Mouse (Mus musculus) neural tube, embryonic 10.5 days (tissue): ENCODE data around the gene Cabcoco1.

Experiments used
- DNase-seq: peaks from one replicate; pipeline ENCODE4 v3.0.0-alpha.2; 2017; ENCODE audit warnings: low spot score; ENCODE audit errors: extremely low spot score

Gene Cabcoco1

DNA sequence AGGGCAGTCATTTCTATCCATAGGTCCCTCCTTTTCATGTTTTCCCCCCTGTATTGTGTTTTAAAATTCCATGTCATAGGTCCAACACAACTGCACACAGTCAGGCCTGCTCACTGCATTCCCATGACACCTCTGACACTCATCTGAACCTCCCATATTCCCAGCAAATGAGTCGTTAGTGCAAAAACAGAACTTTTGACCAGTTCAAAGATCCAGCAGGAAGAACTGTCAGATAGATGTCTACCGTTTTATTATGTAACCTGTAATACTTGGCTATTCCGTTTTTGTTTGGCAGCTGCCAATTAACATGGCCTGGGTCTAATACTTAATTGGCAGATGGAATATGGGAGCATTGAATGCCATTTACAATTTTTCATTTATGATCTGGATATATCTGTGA is 34.0 kb downstream of the Cabcoco1 start:
- DNase-seq = no peak

DNA sequence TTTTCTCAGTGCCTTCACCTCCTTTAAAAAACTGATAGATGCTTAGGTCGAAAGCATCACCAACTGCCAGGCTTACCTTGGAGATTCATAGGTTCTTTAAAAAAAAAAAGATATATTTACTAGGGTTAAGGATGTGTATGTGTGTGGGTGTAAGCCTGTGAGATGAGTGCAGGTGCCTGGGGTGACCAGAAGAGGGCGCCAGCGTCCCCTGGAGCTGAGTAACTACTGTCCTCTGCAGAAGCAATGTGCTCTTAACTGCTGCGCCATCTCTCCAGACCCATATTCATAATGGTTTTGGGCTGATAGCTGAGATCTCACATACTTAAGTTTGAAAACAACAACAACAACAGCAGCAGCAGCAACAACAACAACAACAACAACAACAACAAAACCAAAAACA is 35.5 kb downstream of the Cabcoco1 start:
- DNase-seq = no peak

DNA sequence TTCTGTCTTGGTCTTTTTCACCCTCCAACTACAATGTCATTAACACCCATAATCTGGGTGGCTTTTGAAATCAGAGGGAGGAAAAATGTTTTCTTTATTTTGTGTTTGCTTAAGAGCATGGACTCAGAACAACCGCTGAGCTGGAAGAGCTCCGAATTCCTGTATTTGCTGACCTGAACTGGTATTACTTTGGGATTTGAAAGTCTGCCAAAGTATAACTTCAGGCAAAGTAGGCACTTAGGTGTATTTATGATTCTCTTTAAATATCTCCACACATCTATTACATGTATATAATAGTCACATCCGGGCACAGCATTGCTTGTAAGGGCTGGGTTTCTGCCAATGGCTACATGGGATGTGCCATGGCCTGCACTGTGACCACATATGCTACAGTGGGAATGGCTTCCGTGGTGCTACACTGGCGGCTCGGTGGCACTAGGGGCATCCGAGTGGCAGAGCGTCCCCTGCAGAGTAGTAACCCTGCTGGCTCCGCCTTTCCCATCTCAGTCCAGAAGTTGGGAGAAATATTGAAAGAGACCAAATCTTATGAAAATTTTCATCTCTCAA is 37.0 kb downstream of the Cabcoco1 start:
- DNase-seq = no peak

DNA sequence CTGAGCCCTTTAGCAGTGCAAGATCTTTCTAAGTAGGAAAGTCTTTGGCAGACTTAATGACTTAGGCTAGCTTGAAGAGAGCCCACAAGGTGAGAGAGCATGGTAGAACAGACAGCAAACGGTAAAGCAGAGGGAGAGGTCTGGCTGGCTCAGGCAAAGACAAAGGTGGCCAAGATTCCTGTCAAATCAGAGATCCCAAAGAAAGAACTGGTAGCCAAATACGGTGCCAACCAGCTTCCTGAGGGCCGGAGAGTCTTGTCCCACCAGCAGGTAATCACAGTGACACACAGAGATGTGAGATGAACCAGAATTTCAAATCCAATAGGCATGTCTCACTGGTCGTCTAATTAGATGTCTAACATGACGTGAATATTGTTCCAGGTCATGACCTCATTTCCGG is 40.6 kb downstream of the Cabcoco1 start:
- DNase-seq = no peak

DNA sequence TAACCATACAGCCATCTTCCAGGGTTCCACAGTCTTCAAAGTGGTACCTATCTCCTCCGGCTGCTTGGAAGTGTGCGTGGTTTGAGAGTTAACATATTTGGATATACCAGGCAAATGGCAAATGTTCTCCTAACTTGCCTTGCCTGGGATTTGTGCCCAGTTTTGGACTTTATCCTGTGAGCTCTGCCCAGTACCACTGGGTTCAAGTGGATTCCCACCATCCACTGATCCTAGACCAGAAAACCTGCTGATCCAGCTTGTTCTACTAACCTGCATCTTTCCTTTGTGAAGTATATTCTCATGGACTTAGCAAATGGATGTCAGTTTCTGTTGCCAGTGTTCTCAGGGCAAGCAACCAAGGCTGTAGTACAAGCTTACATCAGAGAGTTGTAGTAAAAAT is 46.5 kb downstream of the Cabcoco1 start:
- DNase-seq = no peak

DNA sequence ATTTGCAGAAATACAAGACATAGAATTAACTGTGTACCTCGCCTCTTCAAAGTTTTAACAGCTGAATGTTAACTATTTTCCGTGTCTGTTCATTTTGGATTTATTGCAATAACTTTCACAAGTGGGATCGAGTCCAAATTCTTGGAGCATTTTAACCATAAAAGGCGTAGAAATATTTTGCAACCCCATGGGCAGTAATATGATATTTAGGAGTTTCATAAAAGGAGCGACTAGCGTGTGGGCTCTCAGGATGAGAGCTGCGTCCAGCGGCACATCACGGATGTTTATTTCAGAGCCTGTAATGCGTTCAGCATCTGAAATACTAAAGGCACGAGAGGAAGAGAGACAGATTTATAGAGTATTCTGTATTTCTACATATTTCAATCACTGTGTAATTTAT is 50.1 kb downstream of the Cabcoco1 start:
- no peak for DNase-seq

DNA sequence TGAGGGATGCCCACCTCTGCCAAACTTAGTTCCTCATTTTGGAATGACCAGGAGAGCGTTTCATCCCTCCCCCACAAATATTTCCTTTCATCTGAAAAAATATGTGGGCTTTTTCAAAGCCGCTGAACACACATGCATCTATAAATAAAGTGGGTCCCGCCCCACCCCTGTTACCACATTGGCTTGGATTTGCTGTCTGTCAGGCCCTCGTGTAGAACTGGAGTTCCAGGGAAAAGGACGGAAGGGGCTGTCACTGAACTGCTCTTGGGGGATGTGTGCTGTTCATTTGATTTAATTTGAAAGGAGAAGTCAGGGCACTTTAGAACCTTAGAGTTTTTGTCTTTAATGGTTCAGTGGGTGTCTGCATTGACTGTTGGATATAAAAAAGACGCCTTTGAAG is 50.9 kb downstream of the Cabcoco1 start:
- DNase-seq = no peak

DNA sequence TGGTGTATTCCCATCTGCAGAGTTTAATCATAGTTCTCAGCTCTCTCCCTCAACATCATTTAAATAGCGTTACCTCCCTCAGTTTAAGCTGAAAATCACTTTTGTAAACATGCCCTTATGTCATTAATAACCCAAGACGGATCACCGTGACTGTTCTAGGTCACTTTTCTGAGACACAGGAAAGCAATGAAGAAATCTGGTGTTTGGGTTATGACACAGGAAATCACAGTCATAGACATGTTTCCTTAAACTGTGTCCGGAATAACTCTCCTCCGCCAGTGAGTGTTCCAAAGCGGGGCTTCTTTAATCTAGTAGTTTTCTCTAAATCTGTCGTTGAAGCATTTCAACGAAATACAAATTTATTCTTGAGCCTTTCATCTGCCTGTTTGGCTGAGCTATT is 68.9 kb downstream of the Cabcoco1 start:
- no peak for DNase-seq

DNA sequence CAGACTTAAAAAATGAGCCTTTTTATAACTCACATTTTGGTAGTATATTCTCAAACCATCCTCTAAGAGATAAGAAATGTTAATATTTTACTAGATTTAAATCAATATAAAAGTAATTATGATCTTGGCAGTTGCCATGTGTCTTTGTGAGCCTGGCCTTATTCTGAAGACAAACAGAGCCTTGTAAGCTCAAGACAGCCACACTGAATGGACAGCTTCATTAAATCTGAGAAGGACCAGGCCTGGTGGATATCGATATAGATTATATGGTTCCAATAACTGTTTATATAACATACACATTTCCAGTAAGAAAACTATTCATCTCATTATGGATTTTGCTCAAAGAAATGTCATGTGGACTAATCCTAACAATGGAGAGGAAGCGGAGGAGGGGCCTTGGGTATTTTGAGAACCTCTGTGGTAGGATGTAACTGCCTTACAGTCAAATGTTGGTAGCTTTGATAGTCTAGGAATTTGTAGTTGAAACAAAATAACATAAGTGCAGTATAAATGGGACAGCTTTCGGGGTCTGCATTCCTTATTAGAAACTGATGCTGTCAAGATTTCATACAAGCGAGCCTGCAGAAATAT is 75.9 kb downstream of the Cabcoco1 start:
- no peak for DNase-seq

DNA sequence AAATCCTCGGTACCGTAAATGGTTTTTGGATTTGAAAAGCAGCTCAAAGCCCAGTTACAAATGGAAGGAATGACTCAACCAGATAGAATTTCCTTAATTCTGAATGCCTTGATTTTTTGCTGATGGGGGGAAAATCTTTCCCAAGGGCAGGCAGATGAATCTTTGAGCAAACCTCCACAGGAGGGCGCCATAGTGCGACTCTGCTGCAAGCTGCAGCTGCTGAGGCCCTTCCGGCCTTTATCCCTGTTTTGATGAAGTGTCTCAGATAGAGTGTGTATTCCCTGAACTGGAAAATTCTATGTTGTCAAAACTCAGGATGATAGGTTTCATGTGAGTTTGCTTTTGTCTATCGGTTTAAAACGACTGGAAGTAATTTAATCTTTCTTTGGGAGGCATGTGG is 76.8 kb downstream of the Cabcoco1 start:
- DNase-seq = peak; percentile 60

DNA sequence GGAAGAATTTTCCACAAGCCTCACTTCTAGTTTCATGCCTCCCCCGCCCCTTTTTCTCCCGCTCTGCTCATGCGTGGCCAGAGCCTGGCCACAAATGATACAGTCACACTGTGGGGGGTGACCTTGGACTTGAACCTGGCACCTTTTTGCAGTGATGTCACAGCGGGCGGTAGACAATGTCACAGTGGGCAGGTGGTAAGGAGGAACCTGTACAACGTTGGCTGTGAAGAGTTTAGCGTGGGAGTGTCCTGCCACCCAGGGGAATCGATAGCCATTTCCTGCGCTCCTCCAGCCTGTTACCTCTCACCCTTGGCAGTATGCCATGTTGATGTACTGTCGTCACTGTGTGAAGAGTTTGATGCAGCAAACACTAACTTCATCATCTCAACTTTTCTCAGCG is 81.9 kb downstream of the Cabcoco1 start:
- no peak for DNase-seq

DNA sequence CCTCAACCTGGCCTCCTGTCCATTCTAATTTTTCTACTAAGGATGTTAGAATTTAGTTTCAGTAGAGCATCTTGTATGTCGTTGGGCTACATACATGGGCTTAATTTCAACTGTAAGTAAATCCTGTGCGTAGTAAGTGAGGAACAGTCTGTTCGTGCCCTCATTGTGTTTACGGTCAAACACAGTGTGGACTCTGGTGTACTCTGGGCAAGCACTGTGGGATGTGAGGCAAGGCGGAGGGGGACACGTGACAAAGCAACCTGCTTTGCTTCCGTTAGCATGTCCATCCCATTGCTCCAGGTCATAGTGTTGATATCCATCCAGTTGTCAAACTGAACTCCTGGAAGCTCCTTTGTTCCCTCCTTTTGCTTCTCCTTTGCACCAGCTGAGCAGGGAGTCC is 84.7 kb downstream of the Cabcoco1 start:
- no peak for DNase-seq

DNA sequence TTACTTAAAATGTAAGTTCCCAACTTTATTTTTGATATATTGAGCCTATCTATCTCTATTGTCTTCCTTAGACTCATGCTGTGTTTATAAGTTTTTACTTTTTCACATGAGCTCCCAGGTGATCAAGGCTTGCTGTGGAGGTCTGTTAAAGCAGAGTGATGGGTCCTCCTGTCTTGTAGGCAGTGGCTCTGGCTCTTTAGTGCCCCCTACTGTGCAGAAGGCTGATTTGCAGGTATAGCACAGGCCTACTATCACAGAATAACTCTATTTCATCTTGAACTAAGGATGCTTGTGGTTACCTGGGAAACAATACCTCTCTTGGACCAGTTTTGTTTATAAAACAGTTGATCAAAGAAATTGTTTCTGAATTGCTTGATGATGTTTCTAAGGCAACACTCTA is 87.2 kb downstream of the Cabcoco1 start:
- no peak for DNase-seq

DNA sequence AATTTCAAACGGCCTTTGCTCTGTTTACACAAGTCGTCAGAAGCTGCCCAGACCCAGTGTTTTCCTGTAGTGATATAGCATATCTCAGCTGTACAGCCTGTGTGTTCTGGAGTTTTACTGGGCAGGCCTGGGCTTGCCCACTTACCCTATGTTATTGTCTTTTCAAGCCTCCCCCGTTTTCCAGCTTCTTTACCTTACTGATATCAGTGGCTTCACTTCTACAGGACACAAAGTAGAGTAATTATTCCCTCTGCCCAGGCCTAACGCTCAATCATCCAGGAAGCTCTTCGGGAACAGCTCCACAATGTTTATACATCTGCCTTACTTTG is 94.9 kb downstream of the Cabcoco1 start:
- DNase-seq = no peak

DNA sequence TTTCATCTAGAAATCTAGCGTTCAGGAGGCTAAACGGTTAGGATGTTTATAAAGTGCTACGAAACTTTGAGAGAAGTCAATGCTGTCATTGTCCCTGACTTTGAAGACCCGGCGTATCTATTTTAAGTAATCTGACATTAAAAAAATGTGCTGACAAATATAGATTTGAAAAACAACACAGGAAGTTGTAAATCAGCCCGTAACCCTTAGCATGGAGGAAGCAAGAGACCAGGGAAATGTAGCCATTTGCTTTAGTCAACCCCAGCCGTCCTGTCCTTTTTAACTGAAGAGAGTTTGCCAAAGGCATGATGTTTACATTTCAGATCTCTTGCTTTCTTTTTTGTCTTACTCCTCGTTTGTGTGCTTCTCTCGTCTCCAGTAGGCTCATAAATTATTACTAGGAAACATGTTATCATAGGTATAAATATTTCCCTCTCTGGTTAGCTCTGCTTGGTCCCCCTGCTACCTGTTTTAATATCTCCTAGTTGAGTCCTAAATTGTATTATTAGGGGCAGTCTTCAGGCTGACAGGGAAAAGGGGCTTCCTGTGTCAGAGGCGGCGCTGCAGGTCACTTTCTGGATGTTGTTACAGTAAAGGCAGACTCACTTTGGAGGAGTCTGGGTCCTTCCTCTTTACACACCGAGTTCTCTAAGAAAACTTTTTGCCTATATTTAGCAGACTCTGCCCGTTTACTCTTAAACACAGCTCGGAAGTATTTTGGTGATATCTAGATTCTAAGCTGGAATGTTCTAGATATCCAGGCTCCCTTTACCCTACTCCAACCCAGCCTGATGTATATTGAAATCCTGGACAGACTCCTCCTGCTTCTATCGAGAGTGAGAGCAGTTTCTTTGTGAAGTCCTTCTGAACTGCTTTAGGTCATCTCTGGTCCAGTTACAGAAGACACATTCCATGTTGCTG is 95.6 kb downstream of the Cabcoco1 start:
- no peak for DNase-seq

DNA sequence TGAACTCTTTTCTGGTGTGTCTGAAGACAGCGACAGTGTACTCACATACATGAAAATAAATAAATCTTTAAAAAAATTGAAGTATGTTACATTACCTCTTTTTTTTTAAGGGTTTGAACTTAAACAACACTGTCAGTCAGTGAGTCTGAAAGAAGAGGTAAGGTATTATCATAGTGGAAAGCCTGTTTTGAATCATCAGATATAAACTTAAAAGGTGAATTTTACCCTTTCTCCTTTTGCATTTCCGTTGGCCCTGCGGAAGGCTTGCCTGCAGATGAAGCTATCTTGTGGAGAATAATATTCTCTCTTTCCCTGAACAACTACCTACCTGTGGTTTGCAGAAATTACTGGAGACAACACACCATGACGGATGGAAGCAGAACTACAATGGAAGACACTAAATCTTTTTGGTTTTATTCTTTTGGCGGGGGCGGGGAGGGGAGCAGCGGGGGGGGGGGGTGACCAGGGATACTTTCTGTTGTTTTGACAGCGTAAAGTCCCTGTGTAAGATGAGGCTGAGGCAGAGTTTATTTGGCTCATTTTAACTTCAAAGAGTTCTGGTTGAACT is 96.4 kb downstream of the Cabcoco1 start:
- DNase-seq = no peak

DNA sequence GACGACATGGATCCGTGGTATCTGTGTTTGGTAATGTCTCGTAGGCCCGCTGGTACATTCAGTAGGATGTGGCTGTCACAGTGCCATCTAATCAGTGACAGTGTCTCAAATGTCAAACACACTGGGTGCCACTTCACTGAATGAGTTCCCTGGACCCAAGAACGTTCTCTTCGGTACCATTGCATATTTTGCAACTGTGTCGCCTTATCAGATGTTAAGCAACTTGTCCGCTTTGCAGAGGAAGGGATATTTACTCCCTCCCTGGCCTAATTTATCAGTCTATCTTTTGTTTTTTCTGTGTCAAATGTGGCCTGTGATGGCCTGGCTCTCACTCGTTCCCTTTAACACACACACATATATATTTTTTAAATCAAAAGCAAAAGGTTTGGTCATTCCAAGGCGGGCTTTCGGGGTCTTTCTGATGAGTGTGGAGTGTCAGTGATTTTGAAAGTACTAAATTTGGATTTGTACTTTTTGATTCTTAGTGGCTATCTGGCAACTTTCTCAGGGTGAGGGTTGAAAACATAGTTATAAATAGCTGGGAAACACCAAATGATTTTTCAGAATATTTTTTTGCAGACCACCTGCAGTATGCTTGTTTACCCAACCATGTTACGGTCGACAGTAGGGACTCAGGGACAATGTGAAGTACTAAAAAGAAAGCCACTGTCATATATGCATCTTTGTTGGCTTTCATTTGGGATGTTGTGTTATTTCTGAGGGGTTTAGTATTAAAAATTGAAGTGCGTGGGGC is 97.2 kb downstream of the Cabcoco1 start:
- DNase-seq = no peak

DNA sequence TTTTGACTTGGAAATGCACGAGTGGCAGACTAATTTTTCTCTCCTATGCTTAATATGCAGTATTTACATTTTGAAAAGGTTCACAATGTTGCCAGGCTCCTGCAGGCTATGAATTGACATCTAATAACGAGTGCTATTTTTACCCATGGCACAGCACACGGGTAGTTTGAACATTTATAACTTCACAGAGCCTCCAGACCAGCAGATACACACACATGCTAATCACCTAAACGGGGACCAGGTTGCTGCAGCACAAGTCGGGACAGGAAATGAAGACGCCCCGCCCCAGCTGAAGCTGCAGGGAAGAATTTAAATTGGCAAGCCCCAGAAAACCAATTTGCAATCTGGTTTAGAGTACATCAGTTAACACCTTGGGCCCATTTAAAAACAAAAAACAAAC is 98.6 kb downstream of the Cabcoco1 start:
- DNase-seq = no peak

DNA sequence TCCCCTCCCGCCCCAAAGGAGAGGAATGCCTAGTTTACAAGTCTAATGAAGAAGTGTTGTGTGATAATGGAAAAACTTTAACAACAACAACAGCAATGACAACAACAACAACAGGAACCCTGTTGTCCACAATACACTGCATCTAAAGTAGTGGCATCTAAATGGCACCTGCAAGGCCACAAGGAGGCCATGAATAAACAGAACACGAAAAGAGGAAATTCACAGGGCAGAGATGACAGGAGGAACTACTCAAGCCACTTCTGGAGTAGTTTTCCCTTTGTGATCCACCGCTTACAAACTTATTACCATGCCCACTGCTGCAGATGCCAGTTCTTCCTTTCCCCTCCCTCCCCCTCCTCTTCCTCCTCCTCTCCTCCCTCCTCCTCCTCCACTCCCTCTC is 99.0 kb downstream of the Cabcoco1 start:
- no peak for DNase-seq

DNA sequence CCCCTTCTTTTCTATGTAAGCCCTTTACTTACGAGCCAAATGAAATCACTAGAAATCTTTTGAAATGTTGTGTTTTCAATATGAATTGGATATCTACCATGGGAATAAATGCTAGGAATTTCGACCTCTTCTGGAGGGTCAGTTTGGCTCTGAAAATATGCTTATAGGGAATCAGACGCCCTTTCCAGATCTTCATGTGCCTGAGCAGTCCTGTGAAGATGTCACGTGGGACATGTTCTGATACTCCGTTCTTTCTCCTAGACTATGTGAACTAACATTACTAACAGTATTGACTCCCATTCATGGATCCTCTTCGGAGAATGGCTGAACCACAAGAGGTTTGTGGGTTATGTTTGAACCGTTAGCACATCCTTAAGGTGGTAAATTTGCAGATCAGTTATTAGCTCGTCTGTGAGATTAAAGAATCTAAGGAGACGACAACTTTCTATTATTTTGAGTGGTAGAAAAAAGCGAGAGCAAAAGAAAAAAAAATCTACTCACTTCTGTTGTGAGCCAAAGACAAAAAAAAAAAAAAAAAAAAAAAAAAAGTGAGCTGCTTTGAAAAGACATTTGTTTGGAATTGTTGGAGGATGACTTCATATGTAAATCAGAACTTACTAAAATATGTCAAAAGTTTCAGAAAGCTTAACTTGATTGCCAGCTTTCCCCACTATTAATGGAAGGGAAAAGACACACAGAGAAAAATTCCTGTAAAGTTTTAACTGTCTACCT is 99.6 kb downstream of the Cabcoco1 start:
- DNase-seq = no peak

DNA sequence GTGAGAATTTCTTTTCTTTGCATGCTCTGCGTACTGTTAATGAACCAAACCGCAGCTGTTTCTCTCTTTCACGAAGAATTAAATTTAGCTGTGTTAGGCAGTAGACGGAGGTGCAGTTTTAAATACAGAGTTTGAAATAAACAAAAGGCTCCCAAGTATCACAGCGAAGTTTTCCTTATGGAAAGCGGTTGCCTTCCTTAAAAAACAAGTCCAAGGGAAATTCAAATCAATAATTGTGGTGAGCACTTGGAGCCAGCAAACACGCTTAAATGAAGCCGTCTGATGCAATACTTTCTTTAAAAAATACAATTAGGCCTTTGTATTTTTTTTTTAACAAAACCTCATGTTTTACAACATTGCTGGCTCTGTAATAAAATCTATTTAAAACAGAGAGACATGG is 101.2 kb downstream of the Cabcoco1 start:
- DNase-seq = no peak
